Mouse (Mus musculus): ENCODE measurements around the gene Zdhhc6. TPM values are rescaled to one million over a fixed set of nuclear protein-coding genes. Genes with fewer than 3 reads are reported as not detected.

Zdhhc6 gene
- polyA plus RNA-seq, 1 experiment: 27.5 TPM

GRCm38 (mm10) chr19:55257656-55258375 is 58.0 kb downstream of the Zdhhc6 start:
- H3K4me1 ChIP-seq (ENCODE audit: control insufficient read depth, insufficient read depth, insufficient read length, low read length): peaks cover 9% of the 10 kb centered on the region; the same call in 1 of the 2 replicates
- H3K27ac ChIP-seq (replicated peaks; ENCODE audit: low read depth, low read length): no peak overlapping the region
- no peak overlapping the region for H3K4me3 ChIP-seq (ENCODE audit: insufficient read depth, low read depth, low read length)

GRCm38 (mm10) chr19:55256156-55256555 is 59.7 kb downstream of the Zdhhc6 start:
- Histone ChIP-seq H3K27ac (replicated peaks; ENCODE audit: low read depth, low read length) (no peak overlapping the region), H3K4me3 (ENCODE audit: insufficient read depth, low read depth, low read length) (no peak overlapping the region), H3K4me1 (ENCODE audit: control insufficient read depth, insufficient read depth, insufficient read length, low read length) (peaks cover 9% of the 10 kb centered on the region; the same call in 1 of the 2 replicates)

DNA sequence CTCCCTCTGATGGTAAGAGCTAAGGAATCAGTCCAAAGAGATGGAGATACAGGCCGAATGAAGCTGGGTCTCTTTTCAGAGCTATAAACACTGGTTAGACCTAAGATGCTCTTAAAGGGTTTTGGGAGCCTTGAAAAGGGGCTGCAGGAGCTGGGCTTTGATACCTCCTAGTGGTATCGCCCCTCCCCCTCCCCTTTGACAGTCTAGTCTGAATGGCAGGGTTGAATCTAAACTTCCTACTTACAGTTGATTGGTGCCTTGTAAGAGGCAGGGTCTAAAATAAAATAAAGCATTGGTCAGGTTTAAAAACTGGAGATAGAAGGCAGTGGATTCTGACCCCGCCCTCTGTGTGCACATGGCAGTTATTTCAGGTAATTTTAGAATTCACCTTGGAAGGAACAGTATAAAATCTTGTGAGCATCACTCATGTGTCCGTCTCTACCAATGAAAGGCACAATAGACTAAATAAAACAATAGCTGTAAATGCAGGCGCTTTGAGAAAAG is 61.3 kb downstream of the Zdhhc6 start:
- no peak overlapping the region for H3K27ac ChIP-seq (replicated peaks; ENCODE audit: low read depth, low read length)
- H3K4me3 ChIP-seq (ENCODE audit: insufficient read depth, low read depth, low read length): peak overlapping the region; percentile 87
- peaks cover 9% of the 10 kb centered on the region; the same call in 1 of the 2 replicates for H3K4me1 ChIP-seq (ENCODE audit: control insufficient read depth, insufficient read depth, insufficient read length, low read length)

DNA sequence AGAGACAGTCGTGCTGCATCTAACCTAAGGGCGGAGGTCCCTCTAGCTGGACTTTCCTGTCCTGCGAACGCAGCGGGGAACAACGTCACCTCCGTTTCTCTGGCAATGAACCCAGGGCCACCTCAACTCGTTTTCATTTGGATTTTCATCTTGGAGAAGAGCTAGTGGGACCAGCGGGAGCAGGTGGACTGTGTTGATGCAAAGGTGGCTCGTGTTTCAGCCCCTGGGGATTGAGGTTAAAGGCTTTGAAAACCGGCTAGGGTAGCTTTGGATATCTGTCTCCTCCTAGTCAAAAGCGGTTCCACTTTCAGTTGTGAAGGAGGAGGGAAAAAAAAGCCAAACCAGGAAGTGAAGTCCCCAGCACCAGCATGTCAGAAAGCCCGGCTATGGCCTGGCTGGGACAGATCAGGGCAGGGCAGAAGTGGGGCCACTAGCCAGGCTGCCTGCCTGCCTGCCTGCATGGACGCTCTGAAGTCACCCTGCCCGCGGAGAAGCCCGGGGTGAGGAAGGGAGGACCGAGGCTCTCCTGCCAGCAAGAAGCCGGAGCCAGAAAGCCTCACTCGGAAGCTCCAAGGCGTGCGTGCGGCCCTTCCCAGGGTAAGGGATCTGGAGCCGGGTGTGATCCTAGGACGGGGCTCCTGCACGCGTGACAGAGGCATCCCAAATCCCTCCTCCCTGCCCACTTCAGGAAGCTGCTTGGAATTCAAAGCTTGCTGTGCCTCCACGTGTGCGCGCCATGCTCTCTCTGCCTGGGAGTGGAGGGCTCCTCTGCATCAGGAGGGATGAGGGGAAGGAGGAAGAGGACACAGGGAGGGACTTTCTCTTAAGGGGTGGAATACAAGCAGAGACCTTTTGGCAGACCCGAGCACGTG is 62.0 kb downstream of the Zdhhc6 start:
- Histone ChIP-seq H3K4me3 (ENCODE audit: insufficient read depth, low read depth, low read length) (peak overlapping the region; percentile 87), H3K27ac (replicated peaks; ENCODE audit: low read depth, low read length) (peak overlapping the region; percentile 98), H3K4me1 (ENCODE audit: control insufficient read depth, insufficient read depth, insufficient read length, low read length) (peaks cover 9% of the 10 kb centered on the region; the same call in 1 of the 2 replicates)

GRCm38 (mm10) chr19:55253239-55253569 is 62.6 kb downstream of the Zdhhc6 start:
- Histone ChIP-seq H3K4me1 (ENCODE audit: control insufficient read depth, insufficient read depth, insufficient read length, low read length) (peaks cover 9% of the 10 kb centered on the region; the same call in 1 of the 2 replicates), H3K4me3 (ENCODE audit: insufficient read depth, low read depth, low read length) (peak overlapping the region; percentile 87), H3K27ac (replicated peaks; ENCODE audit: low read depth, low read length) (peak overlapping the region; percentile 98)

DNA sequence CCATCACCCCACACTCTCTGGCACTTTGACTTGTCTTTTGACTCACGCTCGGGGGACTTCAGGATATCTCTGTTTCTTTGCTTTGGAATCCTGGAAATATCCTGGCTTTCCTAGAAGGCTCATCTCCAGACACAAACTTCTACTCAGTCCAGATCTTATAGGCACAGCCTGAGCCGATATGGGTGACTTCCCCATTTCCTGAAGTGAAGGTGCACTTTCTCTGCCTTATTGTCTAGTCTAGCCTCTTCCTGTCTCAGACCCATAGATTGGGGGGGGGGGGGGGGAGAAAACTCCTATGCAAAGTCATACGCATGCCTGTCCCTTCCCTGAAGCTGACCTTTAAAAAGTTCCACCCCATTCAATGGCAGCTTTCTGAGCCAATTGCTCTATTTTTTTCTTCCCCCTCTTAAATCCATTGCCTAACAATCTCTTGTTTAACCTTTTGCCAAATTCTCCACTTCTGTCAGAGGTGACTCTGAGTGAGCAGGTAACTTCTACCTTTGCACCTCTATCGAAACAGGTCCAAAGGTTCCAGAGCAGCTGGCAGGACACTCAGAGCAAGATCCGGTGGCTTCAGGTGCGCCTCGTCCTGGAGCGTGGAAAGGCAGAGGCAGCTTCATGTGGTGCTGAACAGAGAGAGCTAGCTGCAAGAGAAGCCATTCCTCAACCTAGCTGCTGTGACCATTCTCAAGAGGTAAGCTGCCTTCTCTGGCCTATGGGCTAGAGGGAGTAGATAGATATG is 64.3 kb downstream of the Zdhhc6 start, which contains the start of gene Acsl5:
Gene Acsl5, plus strand, starts transcription at position 556 of the 742 bp plus-strand sequence.
- H3K4me3 ChIP-seq (ENCODE audit: insufficient read depth, low read depth, low read length): no peak within 1 kb of the TSS
- H3K4me1 ChIP-seq (ENCODE audit: control insufficient read depth, insufficient read depth, insufficient read length, low read length): 0 out of 2 replicates have a peak, but pooled peaks cover 3% of the 10 kb centered on the region
- H3K27ac ChIP-seq (replicated peaks; ENCODE audit: low read depth, low read length): no peak within 1 kb of the TSS; the same call in 1 of the 2 replicates

DNA sequence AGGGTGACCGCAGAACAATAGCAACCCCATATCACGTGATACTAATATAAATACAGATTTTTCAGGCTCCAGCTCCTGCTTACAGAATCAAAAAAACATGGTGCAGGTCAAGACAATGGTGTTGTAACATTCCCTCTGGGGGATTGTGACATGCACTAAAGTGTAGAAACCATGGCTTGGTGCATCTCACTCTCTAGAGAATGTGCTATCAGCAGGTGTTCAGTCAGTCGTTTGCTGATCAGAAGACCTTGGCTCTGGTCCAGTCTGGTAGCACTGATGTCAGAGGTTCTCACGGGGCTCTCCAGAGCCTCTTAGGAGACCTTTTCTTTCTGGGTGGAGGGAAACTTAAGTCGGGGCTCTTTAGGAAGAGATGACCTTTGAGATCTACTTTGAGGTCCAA is 65.4 kb downstream of the Zdhhc6 start:
- H3K4me1 ChIP-seq (ENCODE audit: control insufficient read depth, insufficient read depth, insufficient read length, low read length): 0 out of 2 replicates have a peak, but pooled peaks cover 3% of the 10 kb centered on the region
- no peak overlapping the region for H3K4me3 ChIP-seq (ENCODE audit: insufficient read depth, low read depth, low read length)
- peak overlapping the region; percentile 73 for H3K27ac ChIP-seq (replicated peaks; ENCODE audit: low read depth, low read length)

- Histone ChIP-seq H3K27ac (replicated peaks; ENCODE audit: low read depth, low read length) (no peak overlapping the region), H3K4me1 (ENCODE audit: control insufficient read depth, insufficient read depth, insufficient read length, low read length) (0 out of 2 replicates have a peak, but pooled peaks cover 3% of the 10 kb centered on the region), H3K4me3 (ENCODE audit: insufficient read depth, low read depth, low read length) (no peak overlapping the region)
Measured at GRCm38 (mm10) chr19:55247991-55248520, 67.8 kb downstream of the Zdhhc6 start.

DNA sequence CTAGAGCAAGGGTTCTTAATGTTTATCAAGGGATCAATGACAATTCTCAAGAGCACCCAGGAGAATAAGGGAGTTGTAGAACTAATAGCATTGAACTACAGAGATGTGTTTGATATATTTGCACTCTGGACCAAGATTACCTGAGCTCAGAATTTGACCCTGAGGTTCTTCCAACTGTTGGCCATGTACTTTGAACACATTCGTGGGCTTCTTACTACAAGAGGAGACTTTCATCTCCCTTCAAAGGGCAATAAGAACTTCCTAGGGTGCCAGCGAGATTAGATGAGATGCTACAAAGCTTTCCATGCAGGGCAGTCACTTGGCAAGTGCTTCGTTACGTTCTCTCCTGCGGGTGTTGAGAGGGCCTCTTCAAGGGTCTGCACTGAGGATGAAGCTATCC is 68.3 kb downstream of the Zdhhc6 start:
- Histone ChIP-seq H3K4me3 (ENCODE audit: insufficient read depth, low read depth, low read length) (no peak overlapping the region), H3K27ac (replicated peaks; ENCODE audit: low read depth, low read length) (no peak overlapping the region), H3K4me1 (ENCODE audit: control insufficient read depth, insufficient read depth, insufficient read length, low read length) (0 out of 2 replicates have a peak, but pooled peaks cover 3% of the 10 kb centered on the region)

DNA sequence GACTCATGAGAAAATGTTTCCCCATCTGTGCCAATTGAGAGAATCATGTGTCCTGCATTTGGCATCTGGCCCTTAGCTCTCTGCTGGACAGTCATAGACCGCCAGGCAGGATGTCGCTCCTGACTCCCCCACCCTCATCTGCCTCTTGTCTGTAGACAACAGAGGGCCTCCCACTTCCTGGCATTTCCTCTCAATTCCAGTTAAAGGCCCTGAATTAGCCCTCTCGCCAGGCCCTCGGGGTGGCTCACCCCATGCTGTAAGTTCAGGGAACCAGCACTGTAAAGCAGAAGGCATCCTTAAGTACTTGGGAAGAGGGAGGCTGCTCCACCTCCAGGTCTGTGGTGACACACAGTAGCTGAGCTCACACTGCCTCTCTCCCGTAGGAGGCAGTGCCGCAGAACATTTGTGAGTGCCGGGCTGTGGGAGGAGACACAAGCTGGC is 71.0 kb downstream of the Zdhhc6 start:
- H3K4me3 ChIP-seq (ENCODE audit: insufficient read depth, low read depth, low read length): no peak overlapping the region
- peak overlapping the region; percentile 81 for H3K27ac ChIP-seq (replicated peaks; ENCODE audit: low read depth, low read length)
- no peaks in the 10 kb centered on the region for H3K4me1 ChIP-seq (ENCODE audit: control insufficient read depth, insufficient read depth, insufficient read length, low read length)

DNA sequence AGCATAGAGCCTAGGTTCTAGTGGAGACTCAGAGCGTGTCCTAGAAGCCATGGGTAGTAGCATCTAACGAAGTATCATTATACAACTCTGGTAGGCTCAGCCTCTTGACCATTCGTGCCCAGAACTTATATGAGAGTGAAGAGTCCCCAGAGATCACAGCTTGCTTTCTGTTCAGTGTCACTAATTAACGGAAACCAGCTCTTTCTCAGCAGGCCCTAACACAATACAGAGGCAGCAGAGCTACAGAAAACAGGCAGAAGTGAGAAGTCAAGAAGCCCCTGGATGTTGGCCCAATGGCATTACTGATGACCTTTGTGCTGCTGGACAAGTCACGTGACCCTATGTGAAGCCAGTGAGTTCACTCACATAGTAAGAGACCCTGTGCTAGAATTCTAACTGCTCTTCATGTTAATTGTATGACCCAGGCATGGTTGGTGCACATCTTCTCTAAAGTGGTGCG is 74.6 kb downstream of the Zdhhc6 start, which contains the start of gene Gucy2g:
Gene Gucy2g, minus strand, starts transcription at position 51 of the 460 bp plus-strand sequence.
- no peaks in the 10 kb centered on the region for H3K4me1 ChIP-seq (ENCODE audit: control insufficient read depth, insufficient read depth, insufficient read length, low read length)
- no peak within 1 kb of the TSS for H3K27ac ChIP-seq (replicated peaks; ENCODE audit: low read depth, low read length)

DNA sequence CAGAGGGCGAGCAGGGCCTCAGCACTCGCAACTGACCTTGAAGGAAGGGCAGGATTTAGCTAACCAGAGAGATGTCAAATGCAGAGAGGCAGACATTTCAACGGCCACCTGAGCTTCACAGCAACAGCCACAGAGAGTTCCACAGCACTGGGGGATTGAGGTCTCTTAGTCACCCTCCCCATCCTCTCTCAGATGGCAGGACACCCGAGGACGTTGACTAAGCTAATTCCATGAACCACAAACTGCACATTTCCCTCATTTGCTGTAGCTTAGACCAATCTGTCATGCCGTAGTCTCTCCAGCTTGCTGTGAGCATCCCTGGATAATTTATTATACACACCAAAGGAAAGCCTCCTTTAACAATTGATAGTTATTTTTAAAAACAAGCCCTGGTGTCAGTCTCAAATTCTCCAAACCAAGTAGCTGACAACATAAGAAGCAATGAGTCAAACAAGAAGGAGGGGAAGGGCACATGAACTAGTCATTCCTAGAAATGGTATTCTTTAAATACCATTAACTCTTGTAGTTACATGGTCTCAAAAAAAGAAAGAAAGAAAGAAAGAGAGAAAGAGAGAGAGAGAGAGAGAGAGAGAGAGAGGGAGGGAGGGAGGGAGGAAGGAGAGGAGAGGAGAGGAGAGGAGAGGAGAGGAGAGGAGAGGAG is 75.9 kb downstream of the Zdhhc6 start:
- Histone ChIP-seq H3K27ac (replicated peaks; ENCODE audit: low read depth, low read length) (no peak overlapping the region), H3K4me1 (ENCODE audit: control insufficient read depth, insufficient read depth, insufficient read length, low read length) (no peaks in the 10 kb centered on the region), H3K4me3 (ENCODE audit: insufficient read depth, low read depth, low read length) (no peak overlapping the region)

More for the DNA sequence above, 74.6 kb downstream of the Zdhhc6 start, which contains the start of gene Gucy2g:
- no peak within 1 kb of the TSS for H3K4me3 ChIP-seq (ENCODE audit: insufficient read depth, low read depth, low read length)

GRCm38 (mm10) chr19:55236564-55236963 is 79.3 kb downstream of the Zdhhc6 start:
- Histone ChIP-seq H3K4me3 (ENCODE audit: insufficient read depth, low read depth, low read length) (no peak overlapping the region), H3K4me1 (ENCODE audit: control insufficient read depth, insufficient read depth, insufficient read length, low read length) (peaks cover 3% of the 10 kb centered on the region), H3K27ac (replicated peaks; ENCODE audit: low read depth, low read length) (no peak overlapping the region)

- peaks cover 3% of the 10 kb centered on the region for H3K4me1 ChIP-seq (ENCODE audit: control insufficient read depth, insufficient read depth, insufficient read length, low read length)
- H3K4me3 ChIP-seq (ENCODE audit: insufficient read depth, low read depth, low read length): no peak overlapping the region
Measured at GRCm38 (mm10) chr19:55236026-55236425, 79.8 kb downstream of the Zdhhc6 start.

More at GRCm38 (mm10) chr19:55236026-55236425, 79.8 kb downstream of the Zdhhc6 start:
- H3K27ac ChIP-seq (replicated peaks; ENCODE audit: low read depth, low read length): no peak overlapping the region
